Mouse (Mus musculus): ENCODE measurements around the gene Smad6.
A peak's percentile ranks its signal among the peaks of the same experiment; 100 is the strongest.

Gene Smad6

GRCm38 (mm10) chr9:63989214-63989613 is 32.6 kb downstream of the Smad6 start:
- peak in 1 of 2 experiments; percentile 47 for DNase-seq (ENCODE audit: inconsistent age in 2 of 2, low spot score in 1 of 2)

DNA sequence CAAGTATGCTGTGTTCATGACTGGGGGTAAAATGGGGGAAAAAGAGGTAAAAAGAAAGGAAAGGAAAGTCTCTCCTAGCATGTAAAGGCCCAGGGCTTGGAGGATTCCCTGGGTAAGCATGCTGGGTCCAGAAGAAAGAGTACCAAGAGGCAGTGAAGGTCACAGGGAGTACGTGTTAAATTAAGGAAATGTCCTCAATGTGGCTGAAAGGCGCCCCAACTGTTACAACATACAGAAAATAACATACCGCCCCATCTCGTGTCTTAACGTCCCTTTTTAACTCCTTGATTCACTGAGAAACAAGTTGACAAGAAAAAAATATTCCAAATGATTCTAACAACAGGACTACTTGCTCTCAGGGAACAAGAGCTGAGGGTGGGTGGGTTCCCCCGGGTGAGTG is 36.7 kb downstream of the Smad6 start:
- no peak for DNase-seq (ENCODE audit: inconsistent age in 2 of 2, low spot score in 1 of 2)

DNA sequence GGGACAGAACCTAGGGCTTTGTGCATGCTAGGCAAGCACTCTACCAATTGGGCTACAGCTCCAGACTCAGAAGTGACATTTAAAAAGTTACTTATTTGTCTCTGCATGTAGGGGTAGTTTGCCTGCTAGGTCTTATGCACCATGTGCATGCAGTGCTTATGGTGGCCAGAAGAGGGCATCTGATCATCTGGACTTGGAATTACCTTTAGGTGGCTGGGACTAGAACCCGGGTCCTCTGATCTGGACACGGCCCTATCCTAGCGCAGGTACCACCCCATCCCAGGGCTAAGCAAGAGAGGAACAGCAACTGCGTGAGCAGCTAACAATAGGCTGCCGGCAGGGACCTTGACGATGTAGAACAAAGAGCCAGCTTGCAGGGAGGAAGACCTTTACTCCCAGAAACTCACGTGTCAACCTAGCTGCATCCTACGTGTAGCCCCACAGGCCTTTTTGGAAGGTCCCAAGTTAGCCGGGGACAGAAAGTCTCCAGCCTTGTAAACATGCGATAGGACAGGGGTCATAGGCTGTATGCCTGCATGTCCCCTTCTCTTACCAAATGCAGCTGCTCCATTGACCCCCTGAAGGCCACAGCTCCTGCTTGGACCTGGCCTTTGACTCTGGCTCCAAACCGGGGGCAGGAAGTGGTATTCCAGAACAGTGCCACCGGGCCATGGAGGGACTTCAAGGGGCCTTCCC is 38.8 kb downstream of the Smad6 start:
- DNase-seq (ENCODE audit: inconsistent age in 2 of 2, low spot score in 1 of 2): peak in 1 of 2 experiments; percentile 47

- no peak for DNase-seq (ENCODE audit: inconsistent age in 2 of 2, low spot score in 1 of 2)
Observed at GRCm38 (mm10) chr9:63981912-63982311, 39.9 kb downstream of the Smad6 start.

GRCm38 (mm10) chr9:63981371-63981770 is 40.5 kb downstream of the Smad6 start:
- DNase-seq (ENCODE audit: inconsistent age in 2 of 2, low spot score in 1 of 2): no peak

GRCm38 (mm10) chr9:63980179-63981086 is 41.4 kb downstream of the Smad6 start:
- peak in 1 of 2 experiments; percentile 67 for DNase-seq (ENCODE audit: inconsistent age in 2 of 2, low spot score in 1 of 2)

DNA sequence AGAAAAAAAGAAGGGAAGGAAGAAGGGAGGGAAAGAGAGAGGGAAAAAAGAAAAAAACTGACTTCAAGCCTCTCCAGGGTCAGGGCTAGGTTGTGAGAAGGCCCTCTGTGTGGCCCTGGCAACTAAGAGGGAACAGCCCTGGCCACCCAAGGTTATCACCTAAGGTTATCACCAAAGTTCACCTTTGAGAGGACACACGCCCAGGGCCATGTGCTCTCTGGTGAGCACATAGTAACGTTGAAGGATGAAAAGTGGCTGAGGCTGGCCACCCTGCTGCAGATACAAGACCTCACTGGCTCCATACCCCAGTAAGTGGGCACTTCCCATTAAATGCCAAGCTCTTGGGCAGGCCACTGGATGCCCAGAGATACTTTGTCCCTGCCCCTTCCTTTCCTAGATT is 42.6 kb downstream of the Smad6 start:
- DNase-seq (ENCODE audit: inconsistent age in 2 of 2, low spot score in 1 of 2): peak in 1 of 2 experiments; percentile 77

DNA sequence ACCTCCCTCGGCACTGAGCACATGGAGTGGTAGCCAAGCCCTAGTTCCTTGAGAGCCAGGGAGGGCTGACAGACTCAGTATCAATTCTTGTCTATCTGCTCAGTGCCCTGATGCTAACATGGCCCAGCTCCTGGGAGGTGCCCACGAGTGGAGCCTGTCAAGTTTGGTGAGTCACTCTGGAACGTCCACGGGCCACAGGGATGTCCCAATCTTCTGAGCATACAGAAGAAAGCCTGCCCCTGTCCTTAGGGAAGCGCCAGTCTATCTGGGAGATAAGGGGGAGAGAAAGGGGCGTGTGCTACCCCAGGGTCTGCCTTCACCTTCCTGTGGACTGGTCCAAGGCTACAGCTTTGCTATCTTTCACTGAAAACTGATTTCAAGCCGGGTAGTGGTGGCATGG is 43.2 kb downstream of the Smad6 start:
- DNase-seq (ENCODE audit: inconsistent age in 2 of 2, low spot score in 1 of 2): peak in 1 of 2 experiments; percentile 70

DNA sequence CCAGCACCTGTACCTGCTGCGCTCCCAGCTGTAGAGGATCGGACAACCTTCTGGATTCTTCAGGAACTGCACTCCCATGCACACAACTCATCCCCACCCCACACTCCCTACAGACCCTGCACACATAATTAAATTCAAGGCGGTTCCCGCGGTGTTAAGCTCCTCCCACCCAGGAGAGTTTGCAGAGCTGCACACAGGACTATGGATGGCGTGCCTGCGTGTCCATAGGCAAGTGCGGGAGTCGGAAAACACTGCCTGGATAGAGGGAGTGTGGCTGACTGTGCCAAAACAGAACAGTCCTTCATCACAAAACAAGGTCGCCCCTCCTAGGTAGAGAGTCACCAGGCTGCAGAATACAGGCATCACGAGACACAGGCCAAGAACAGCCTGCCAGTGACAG is 45.9 kb downstream of the Smad6 start:
- DNase-seq (ENCODE audit: inconsistent age in 2 of 2, low spot score in 1 of 2): peak in 1 of 2 experiments; percentile 49

GRCm38 (mm10) chr9:63974258-63975023 is 47.4 kb downstream of the Smad6 start:
- DNase-seq (ENCODE audit: inconsistent age in 2 of 2, low spot score in 1 of 2): no peak

GRCm38 (mm10) chr9:63973662-63974190 is 48.1 kb downstream of the Smad6 start:
- no peak for DNase-seq (ENCODE audit: inconsistent age in 2 of 2, low spot score in 1 of 2)

- DNase-seq (ENCODE audit: inconsistent age in 2 of 2, low spot score in 1 of 2): peak in 1 of 2 experiments; percentile 57
Observed at GRCm38 (mm10) chr9:63972576-63973290, 49.1 kb downstream of the Smad6 start.

GRCm38 (mm10) chr9:63971557-63971956 is 50.3 kb downstream of the Smad6 start:
- peak; percentile 28 to 54 for DNase-seq (ENCODE audit: inconsistent age in 2 of 2, low spot score in 1 of 2)

GRCm38 (mm10) chr9:63970836-63971235 is 51.0 kb downstream of the Smad6 start:
- DNase-seq (ENCODE audit: inconsistent age in 2 of 2, low spot score in 1 of 2): no peak

DNA sequence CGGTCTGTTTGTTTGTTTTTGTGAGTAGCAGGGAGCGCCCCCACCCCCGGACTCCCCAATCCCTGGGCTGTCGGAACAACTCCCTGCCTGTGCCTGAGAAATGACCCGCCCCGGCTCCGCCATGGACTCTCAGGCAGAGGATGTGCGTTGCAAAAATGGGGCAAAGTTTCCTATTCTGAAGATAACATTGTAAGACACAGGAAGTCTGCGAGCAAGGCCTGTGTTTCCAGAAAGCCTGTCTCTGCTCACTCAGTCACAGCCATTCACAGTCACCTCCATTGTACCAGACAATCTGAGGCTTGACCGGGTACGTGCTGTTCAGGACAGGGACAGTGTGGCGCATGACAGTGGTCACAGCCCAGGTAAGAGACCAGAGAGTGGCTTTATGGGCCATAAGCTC is 51.5 kb downstream of the Smad6 start:
- peak; percentile 52 to 66 for DNase-seq (ENCODE audit: inconsistent age in 2 of 2, low spot score in 1 of 2)

DNA sequence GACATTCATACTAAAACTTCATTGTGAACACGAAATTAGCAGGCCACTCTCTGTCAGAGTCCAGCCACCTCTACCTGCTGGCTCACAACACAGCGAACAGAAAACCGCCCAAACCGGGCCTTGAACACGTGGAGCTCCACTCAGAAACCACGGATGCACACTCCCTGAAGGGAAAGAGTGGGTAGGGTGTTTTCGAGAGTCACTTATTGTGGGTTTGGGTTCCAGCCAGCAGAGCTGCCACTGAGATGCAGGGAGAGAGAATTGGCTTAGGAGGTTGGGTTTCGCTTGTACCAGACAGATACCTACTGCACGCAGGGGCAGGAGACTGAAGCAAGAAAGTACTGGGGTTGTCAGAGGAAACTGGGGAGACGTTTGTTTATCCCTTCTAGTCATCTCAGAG is 52.4 kb downstream of the Smad6 start:
- DNase-seq (ENCODE audit: inconsistent age in 2 of 2, low spot score in 1 of 2): no peak

DNA sequence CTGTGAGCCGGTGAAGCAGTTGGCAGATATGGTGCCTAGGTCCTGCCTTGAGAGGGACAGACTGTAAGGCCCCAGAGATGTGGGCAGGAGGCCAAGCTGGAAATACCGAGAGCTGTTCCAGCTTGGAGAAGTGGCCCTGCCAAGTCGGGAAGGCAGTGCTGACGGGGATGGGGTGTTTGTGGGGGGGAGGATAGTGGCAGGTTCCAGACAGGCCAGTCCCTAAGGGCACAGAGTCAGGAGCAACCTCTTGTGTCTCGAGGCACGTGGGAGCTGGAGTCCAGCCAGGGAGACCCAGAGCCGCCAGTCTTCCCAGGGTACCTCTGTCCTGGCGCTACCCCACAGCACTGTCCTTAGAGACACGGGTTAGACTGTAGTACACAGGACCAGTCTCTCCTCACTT is 53.3 kb downstream of the Smad6 start:
- peak; percentile 91 to 95 for DNase-seq (ENCODE audit: inconsistent age in 2 of 2, low spot score in 1 of 2)

- peak; percentile 21 to 39 for DNase-seq (ENCODE audit: inconsistent age in 2 of 2, low spot score in 1 of 2)
Observed at GRCm38 (mm10) chr9:63967408-63968172, 54.3 kb downstream of the Smad6 start.

GRCm38 (mm10) chr9:63965579-63965981 is 56.3 kb downstream of the Smad6 start:
- no peak for DNase-seq (ENCODE audit: inconsistent age in 2 of 2, low spot score in 1 of 2)

- DNase-seq (ENCODE audit: inconsistent age in 2 of 2, low spot score in 1 of 2): no peak
Observed at GRCm38 (mm10) chr9:63961881-63962280, 60.0 kb downstream of the Smad6 start.

All from adrenal gland, adult (tissue).